Mouse (Mus musculus) forebrain, embryonic 15.5 days (tissue): ENCODE measurements around the gene 2410131K14Rik. TPM values are rescaled to one million over a fixed set of nuclear protein-coding genes. Genes with fewer than 3 reads are reported as not detected.

Experiments
- ATAC-seq: fragments of 200-750 bp; cut with Nextera tagmentation; replicated peaks from 2 replicates; pipeline ENCODE4 v1.8.0; 2017; ENCODE audit warnings: mild to moderate bottlenecking, moderate TSS enrichment, moderate library complexity
- H3K27ac ChIP-seq: fragments of 300-500 bp; sonication (generic); replicated peaks from 2 replicates; pipeline ENCODE4 v1.5.1; 2015; ENCODE audit warnings: mild to moderate bottlenecking, inconsistent platforms
- H3K27me3 ChIP-seq: fragments of 300-500 bp; sonication (generic); 2 replicates; pipeline ENCODE4 v1.6.1; 2015; ENCODE audit warnings: inconsistent platforms
- H3K36me3 ChIP-seq: fragments of 300-500 bp; sonication (generic); 2 replicates; pipeline ENCODE4 v1.6.1; 2015; ENCODE audit warnings: mild to moderate bottlenecking, inconsistent platforms
- H3K4me1 ChIP-seq: fragments of 300-500 bp; sonication (generic); 2 replicates; pipeline ENCODE4 v1.6.1; 2015; ENCODE audit warnings: inconsistent platforms
- H3K4me2 ChIP-seq: fragments of 300-500 bp; sonication (generic); replicated peaks from 2 replicates; pipeline ENCODE4 v1.6.1; 2015; ENCODE audit warnings: mild to moderate bottlenecking, inconsistent platforms
- H3K4me3 ChIP-seq: fragments of 300-500 bp; sonication (generic); 2 replicates; pipeline ENCODE4 v1.5.1; 2015; ENCODE audit warnings: mild to moderate bottlenecking, inconsistent platforms
- H3K9ac ChIP-seq: fragments of 300-500 bp; sonication (generic); replicated peaks from 2 replicates; pipeline ENCODE4 v1.6.1; 2015; ENCODE audit warnings: mild to moderate bottlenecking, inconsistent platforms
- H3K9me3 ChIP-seq: fragments of 300-500 bp; sonication (generic); 2 replicates; pipeline ENCODE4 v1.6.1; 2016; ENCODE audit warnings: inconsistent platforms
- WGBS: fragments of 180-500 bp; shearing (Covaris S2); methylation state at CpG from one replicate; pipeline ENCODE4 v1.1.7; 2015; ENCODE audit warnings: mixed read lengths; 5-methylcytosine and 5-hydroxymethylcytosine counted together
- polyA plus RNA-seq: library from polyadenylated mRNA; unstranded; fragments of >200 nt; fragmentation: Nextera tagmentation; extraction: Ambion mirVana; gene quantifications from 2 replicates; pipeline ENCODE4 v1.2.1, GENCODE M21; 2015

2410131K14Rik gene
- 17.2 and 18.5 TPM in 2 replicates for polyA plus RNA-seq

- H3K4me2 ChIP-seq = peak within 1 kb of the TSS; percentile 85
- under 1% methylated on average over 68 of the region's 68 CpGs for WGBS
- no peaks in the 10 kb centered on the region for H3K27me3 ChIP-seq
- H3K9ac ChIP-seq = peak within 1 kb of the TSS; percentile 83
- H3K4me1 ChIP-seq = peaks cover 29% of the 10 kb centered on the region
- peak within 1 kb of the TSS; percentile 72 for H3K4me3 ChIP-seq
- H3K36me3 ChIP-seq = peaks cover 18% of the 10 kb centered on the region; the same call in 1 of the 2 replicates
- peak; percentile 100 for ATAC-seq
- peak within 1 kb of the TSS; percentile 82 for H3K27ac ChIP-seq
- H3K9me3 ChIP-seq = no peaks in the 10 kb centered on the region
Observed at GRCm38 (mm10) chr5:118244606-118245443, at the start of gene 2410131K14Rik, which contains the start of gene Rnft2. Gene 2410131K14Rik, plus strand, starts transcription at chr5:118245227. Gene Rnft2, minus strand, starts transcription at chr5:118245116.

DNA sequence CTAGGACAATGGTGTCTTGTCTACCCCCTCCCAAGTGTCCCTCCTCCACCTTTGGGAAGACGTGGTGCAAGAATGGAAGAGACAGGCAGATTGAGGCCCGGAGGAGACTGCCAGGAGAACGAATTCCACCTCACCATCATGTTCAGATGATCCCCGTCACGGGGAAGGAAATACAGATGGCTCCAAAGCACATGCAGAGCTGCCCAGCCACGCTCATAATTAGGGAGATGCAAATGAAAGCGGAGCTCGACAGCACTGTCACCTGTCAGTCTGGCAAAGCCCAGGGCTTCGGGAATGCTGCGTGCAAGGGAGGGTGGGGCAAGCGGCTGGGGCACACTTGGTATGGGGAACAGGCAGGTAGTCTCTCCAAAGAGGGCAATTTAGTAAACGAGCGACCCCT, 47.6 kb upstream of the 2410131K14Rik start:
- H3K4me2 ChIP-seq = no peak overlapping the region
- H3K9me3 ChIP-seq = no peaks in the 10 kb centered on the region
- H3K27ac ChIP-seq = peak overlapping the region; percentile 42
- peaks cover 11% of the 10 kb centered on the region for H3K4me1 ChIP-seq
- H3K36me3 ChIP-seq = peaks cover 7% of the 10 kb centered on the region; the same call in 1 of the 2 replicates
- no peak for ATAC-seq
- no peaks in the 10 kb centered on the region for H3K27me3 ChIP-seq
- 66% methylated on average over 13 of the region's 13 CpGs for WGBS
- no peak overlapping the region for H3K9ac ChIP-seq
- no peak overlapping the region for H3K4me3 ChIP-seq

DNA sequence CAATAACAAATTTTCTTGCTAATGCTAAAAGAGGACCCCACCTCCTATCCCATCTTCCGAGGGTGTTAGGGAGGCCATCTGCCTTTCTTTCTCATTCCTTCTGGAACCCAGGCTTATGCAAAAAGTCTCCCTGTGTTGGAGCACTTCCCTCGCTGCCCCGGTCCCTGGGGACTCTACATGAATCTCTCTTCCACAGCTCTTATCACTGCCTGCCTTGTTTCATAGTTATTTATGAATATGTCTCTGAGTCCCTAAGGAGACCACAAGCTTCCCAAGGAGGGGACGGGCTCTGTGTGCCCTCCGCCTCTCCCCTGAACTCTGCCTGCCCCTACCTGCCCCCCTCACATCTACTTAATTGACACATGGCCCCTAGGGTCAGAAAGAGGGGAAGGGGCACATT, 45.4 kb upstream of the 2410131K14Rik start:
- H3K9me3 ChIP-seq = no peaks in the 10 kb centered on the region
- no peak overlapping the region for H3K27ac ChIP-seq
- H3K9ac ChIP-seq = no peak overlapping the region
- H3K36me3 ChIP-seq = peaks cover 7% of the 10 kb centered on the region; the same call in 1 of the 2 replicates
- H3K27me3 ChIP-seq = no peaks in the 10 kb centered on the region
- no peak overlapping the region for H3K4me3 ChIP-seq
- H3K4me2 ChIP-seq = no peak overlapping the region
- no peak for ATAC-seq
- 63% methylated on average over 5 of the region's 5 CpGs for WGBS
- peaks cover 6% of the 10 kb centered on the region for H3K4me1 ChIP-seq

GRCm38 (mm10) chr5:118204675-118205440, 40.2 kb upstream of the 2410131K14Rik start:
- H3K4me1 ChIP-seq = no peaks in the 10 kb centered on the region
- WGBS = 86% methylated on average over 16 of the region's 16 CpGs
- peaks cover 10% of the 10 kb centered on the region for H3K36me3 ChIP-seq
- no peak overlapping the region for H3K27ac ChIP-seq
- no peak overlapping the region for H3K4me3 ChIP-seq
- H3K9ac ChIP-seq = no peak overlapping the region
- H3K9me3 ChIP-seq = no peaks in the 10 kb centered on the region
- ATAC-seq = no peak
- H3K4me2 ChIP-seq = no peak overlapping the region
- no peaks in the 10 kb centered on the region for H3K27me3 ChIP-seq

GRCm38 (mm10) chr5:118205852-118206251, 39.2 kb upstream of the 2410131K14Rik start:
- H3K27ac ChIP-seq = no peak overlapping the region

GRCm38 (mm10) chr5:118214012-118214411, 31.0 kb upstream of the 2410131K14Rik start:
- peak overlapping the region; percentile 61 for H3K27ac ChIP-seq
- H3K36me3 ChIP-seq = no peaks in the 10 kb centered on the region
- H3K4me1 ChIP-seq = peaks cover 19% of the 10 kb centered on the region
- peak overlapping the region; percentile 74 for H3K4me2 ChIP-seq
- peak overlapping the region; percentile 39 for H3K9ac ChIP-seq
- H3K27me3 ChIP-seq = no peaks in the 10 kb centered on the region
- whole genome bisulfite sequencing = 9% methylated on average over 5 of the region's 5 CpGs
- no peaks in the 10 kb centered on the region for H3K9me3 ChIP-seq
- peak; percentile 62; the same call in 1 of the 2 replicates for ATAC-seq
- H3K4me3 ChIP-seq = peak overlapping the region; percentile 44

More at GRCm38 (mm10) chr5:118205852-118206251, 39.2 kb upstream of the 2410131K14Rik start:
- H3K9me3 ChIP-seq = no peaks in the 10 kb centered on the region
- no peaks in the 10 kb centered on the region for H3K4me1 ChIP-seq
- no peak for ATAC-seq
- WGBS = 68% methylated on average over 8 of the region's 8 CpGs
- no peaks in the 10 kb centered on the region for H3K27me3 ChIP-seq
- H3K4me3 ChIP-seq = no peak overlapping the region
- peaks cover 7% of the 10 kb centered on the region for H3K36me3 ChIP-seq
- H3K9ac ChIP-seq = no peak overlapping the region
- no peak overlapping the region for H3K4me2 ChIP-seq

DNA sequence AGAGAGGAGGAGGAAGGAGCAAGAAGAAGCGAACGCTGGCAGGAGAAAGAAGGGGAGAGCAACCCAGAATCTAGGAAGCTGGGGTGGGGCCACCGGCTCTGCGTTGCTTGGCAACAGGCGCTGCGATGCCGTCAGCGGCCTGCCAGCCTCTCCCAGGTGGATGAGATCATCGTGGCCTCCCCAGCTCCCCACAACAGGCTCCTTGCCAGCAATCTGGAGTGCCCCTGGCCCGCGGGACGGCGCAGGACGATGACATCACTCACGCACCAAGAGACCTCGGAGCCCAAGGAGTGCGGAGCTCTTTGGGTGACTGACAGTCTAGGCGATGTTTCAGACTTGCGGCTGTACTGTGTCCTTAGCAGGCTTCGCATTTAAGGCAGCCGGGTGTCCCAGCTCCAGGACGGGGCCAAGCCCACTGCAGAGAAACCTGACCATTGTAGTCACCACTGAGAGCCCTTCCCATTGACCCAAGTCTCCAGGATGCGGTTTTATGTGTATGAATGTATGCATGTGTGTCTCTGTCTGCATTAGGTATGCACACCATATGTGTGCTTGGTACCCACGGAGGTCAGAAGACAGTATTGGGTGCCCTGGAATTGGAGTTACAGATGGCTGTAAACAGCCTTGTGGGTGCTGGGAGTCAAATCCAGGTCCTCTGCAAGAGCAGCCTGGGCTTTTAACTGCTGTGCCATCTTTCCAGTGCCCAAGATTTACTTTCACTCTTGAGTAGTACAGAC, 30.4 kb upstream of the 2410131K14Rik start:
- Histone ChIP-seq H3K4me3 (peak overlapping the region; percentile 44), H3K4me2 (peak overlapping the region; percentile 74), H3K27ac (peak overlapping the region; percentile 61), H3K9ac (peak overlapping the region; percentile 39), H3K27me3 (no peaks in the 10 kb centered on the region), H3K36me3 (no peaks in the 10 kb centered on the region), H3K9me3 (no peaks in the 10 kb centered on the region), H3K4me1 (peaks cover 19% of the 10 kb centered on the region)
- 5% methylated on average over 24 of the region's 24 CpGs for WGBS
- ATAC-seq = peak; percentile 86

DNA sequence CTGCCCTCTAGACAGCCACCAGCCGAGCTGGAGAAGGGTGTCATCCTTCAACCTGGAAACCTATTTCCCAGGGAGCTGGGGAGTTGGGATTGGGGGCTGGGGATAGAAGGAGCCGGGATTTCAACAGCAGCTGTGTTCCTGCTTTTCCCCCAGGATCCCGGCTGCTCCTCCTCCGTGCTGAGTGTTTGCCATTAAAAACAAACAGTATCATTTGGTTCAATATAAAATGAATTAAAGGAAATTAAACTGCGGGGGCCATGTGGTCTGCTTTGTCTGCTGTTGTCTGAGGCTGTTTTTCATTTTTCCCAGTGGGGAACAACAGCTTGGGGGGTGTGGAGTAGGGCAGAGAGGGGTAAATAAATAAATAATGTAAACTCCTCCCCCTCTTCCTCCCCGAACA, 27.6 kb upstream of the 2410131K14Rik start:
- no peak overlapping the region for H3K27ac ChIP-seq
- H3K4me1 ChIP-seq = peaks cover 19% of the 10 kb centered on the region
- H3K4me3 ChIP-seq = no peak overlapping the region
- no peak overlapping the region for H3K9ac ChIP-seq
- no peak overlapping the region for H3K4me2 ChIP-seq
- H3K36me3 ChIP-seq = peaks cover 7% of the 10 kb centered on the region; the same call in 1 of the 2 replicates
- no peak for ATAC-seq
- WGBS = 69% methylated on average over 6 of the region's 6 CpGs
- H3K9me3 ChIP-seq = no peaks in the 10 kb centered on the region
- H3K27me3 ChIP-seq = no peaks in the 10 kb centered on the region

DNA sequence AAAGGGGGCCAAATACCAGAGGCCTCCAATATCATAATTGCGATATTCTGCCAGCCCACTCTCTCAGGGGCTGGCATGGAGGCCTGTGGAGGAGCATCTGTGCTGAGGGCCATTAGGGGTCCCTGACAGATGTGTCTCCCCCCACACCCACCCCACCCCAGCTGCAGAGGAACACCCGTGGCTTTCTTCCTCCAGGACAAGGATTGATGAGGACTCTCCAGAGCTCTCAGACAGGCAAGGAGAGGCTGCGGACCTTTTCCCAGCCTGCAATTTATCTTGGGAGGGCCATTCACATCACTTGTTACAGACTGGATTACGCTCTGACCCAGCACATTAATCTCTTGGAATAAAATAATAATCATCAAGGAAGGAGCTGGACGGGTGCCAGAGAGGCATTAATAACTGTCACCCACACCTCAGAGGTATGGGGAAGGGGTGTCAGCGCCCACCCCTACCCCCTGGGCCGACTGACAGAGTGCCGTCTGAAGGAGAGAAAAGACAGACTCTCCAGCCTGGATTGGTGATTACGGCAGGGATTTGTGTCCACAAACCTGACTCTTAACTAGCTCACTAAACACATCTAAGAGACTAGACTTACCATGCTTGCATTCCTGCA, 21.8 kb upstream of the 2410131K14Rik start:
- Histone ChIP-seq H3K36me3 (peaks cover 21% of the 10 kb centered on the region), H3K4me3 (no peak overlapping the region), H3K9ac (no peak overlapping the region), H3K27ac (no peak overlapping the region), H3K27me3 (no peaks in the 10 kb centered on the region), H3K4me2 (no peak overlapping the region), H3K9me3 (no peaks in the 10 kb centered on the region), H3K4me1 (no peaks in the 10 kb centered on the region)
- 81% methylated on average over 9 of the region's 9 CpGs for WGBS
- no peak for ATAC-seq

DNA sequence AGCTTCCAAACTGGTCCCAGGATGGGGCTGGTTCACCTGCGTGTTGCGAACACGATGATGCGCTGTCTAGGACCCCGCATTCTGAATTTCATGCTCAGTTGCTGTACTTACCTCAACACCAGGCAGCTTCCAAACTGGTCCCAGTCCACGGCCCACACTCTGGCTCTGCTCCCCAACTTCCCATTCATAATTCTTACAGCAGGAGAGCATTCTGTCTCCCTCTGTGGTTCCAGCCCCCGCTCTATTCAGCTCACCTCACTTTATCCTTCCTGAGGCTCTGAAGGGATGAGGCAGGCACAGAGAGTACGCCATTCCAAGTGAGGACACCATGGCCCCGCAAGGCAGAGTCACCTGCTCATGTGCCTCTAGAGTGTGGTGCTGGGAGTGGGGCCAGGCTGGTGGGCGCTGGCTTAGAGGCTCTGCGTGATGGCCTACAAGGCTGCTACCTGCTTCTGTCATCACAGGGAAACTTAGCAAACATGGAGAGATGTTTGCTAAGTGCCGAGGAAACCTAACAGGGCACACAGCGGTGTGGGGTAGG, 14.9 kb upstream of the 2410131K14Rik start:
- Histone ChIP-seq H3K4me2 (no peak overlapping the region), H3K27me3 (no peaks in the 10 kb centered on the region), H3K4me1 (no peaks in the 10 kb centered on the region), H3K36me3 (peaks cover 48% of the 10 kb centered on the region), H3K4me3 (no peak overlapping the region), H3K9ac (no peak overlapping the region), H3K27ac (no peak overlapping the region), H3K9me3 (no peaks in the 10 kb centered on the region)
- 92% methylated on average over 13 of the region's 13 CpGs for WGBS
- no peak for ATAC-seq

GRCm38 (mm10) chr5:118236891-118237290, 8.1 kb upstream of the 2410131K14Rik start:
- ATAC-seq = no peak
- Histone ChIP-seq H3K4me2 (no peak overlapping the region), H3K36me3 (peaks cover 49% of the 10 kb centered on the region), H3K27ac (no peak overlapping the region), H3K9me3 (no peaks in the 10 kb centered on the region), H3K4me3 (no peak overlapping the region), H3K9ac (no peak overlapping the region), H3K4me1 (no peaks in the 10 kb centered on the region), H3K27me3 (no peaks in the 10 kb centered on the region)
- WGBS = 85% methylated on average over 12 of the region's 12 CpGs
